Mouse (Mus musculus) T-helper 2 cell (primary cell): Measurements from ENCODE around the gene Bcl2.
"Not testable (repeated sequence)": the region's sequence is repeated elsewhere in the genome, so short reads cannot be mapped to it uniquely, and the experiment has no call there.

Experiments used
- in situ Hi-C: fragments of 300-600 bp; cut with MboI, MseI; formaldehyde crosslinking; loops from one replicate; pipeline ENCODE4 v1.15.1; 2025; ENCODE audit warnings: high pct_unique_total_duplicates

Bcl2 gene

GRCm38 (mm10) chr1:106713621-106714529 is at the start of gene Bcl2:
Gene Bcl2 (minus strand): TSS chr1:106714274.
- in situ Hi-C loops, result loop anchor here (5.0 kb wide), 2 partner anchors 97 to 287 kb away; no protein-coding TSS in a partner anchor

- in situ Hi-C loops, result no loop called here
Measured at GRCm38 (mm10) chr1:106760750-106761149, 46.7 kb upstream of the Bcl2 start.

GRCm38 (mm10) chr1:106759572-106760435 is 45.7 kb upstream of the Bcl2 start, which contains the start of gene Kdsr:
Gene Kdsr (minus strand): TSS chr1:106759727.
- in situ Hi-C loops, result no loop called here

GRCm38 (mm10) chr1:106758734-106759571 is 44.9 kb upstream of the Bcl2 start:
- in situ Hi-C loops, result no loop called here

- in situ Hi-C loops, result no loop called here
Measured at GRCm38 (mm10) chr1:106756633-106757032, 42.6 kb upstream of the Bcl2 start.

GRCm38 (mm10) chr1:106752013-106752412 is 37.9 kb upstream of the Bcl2 start:
- in situ Hi-C loops, result no loop called here

- in situ Hi-C loops, result no loop called here
Measured at GRCm38 (mm10) chr1:106750656-106751055, 36.6 kb upstream of the Bcl2 start.

- in situ Hi-C loops, result loop anchor here (5.0 to 25.0 kb wide), 2 partner anchors 236 to 581 kb away; no protein-coding TSS in a partner anchor
Measured at GRCm38 (mm10) chr1:106748555-106749315, 34.7 kb upstream of the Bcl2 start.

GRCm38 (mm10) chr1:106742980-106743379 is 28.9 kb upstream of the Bcl2 start:
- in situ Hi-C loops, result loop anchor here (5.0 to 25.0 kb wide), 2 partner anchors 231 to 321 kb away; no protein-coding TSS in a partner anchor

GRCm38 (mm10) chr1:106740735-106741134 is 26.7 kb upstream of the Bcl2 start:
- in situ Hi-C loops, result loop anchor here (5.0 to 25.0 kb wide), 2 partner anchors 228 to 318 kb away; no protein-coding TSS in a partner anchor

GRCm38 (mm10) chr1:106739810-106740209 is 25.7 kb upstream of the Bcl2 start:
- in situ Hi-C loops, result loop anchor here (5.0 to 25.0 kb wide), 3 partner anchors 147 to 318 kb away; no protein-coding TSS in a partner anchor

GRCm38 (mm10) chr1:106738092-106738491 is 24.0 kb upstream of the Bcl2 start:
- in situ Hi-C loops, result loop anchor here (5.0 to 25.0 kb wide), 2 partner anchors 149 to 226 kb away; no protein-coding TSS in a partner anchor

GRCm38 (mm10) chr1:106736211-106736610 is 22.1 kb upstream of the Bcl2 start:
- in situ Hi-C loops, result loop anchor here (5.0 to 25.0 kb wide), 2 partner anchors 151 to 224 kb away; no protein-coding TSS in a partner anchor

GRCm38 (mm10) chr1:106735586-106735985 is 21.5 kb upstream of the Bcl2 start:
- in situ Hi-C loops, result loop anchor here (5.0 to 25.0 kb wide), 2 partner anchors 152 to 223 kb away; no protein-coding TSS in a partner anchor

- in situ Hi-C loops, result no loop called here
Measured at GRCm38 (mm10) chr1:106722061-106722460, 8.0 kb upstream of the Bcl2 start.

GRCm38 (mm10) chr1:106717736-106718135 is 3.7 kb upstream of the Bcl2 start:
- in situ Hi-C loops, result not testable (repeated sequence)

- in situ Hi-C loops, result no loop called here
Measured at GRCm38 (mm10) chr1:106717071-106717601, 3.1 kb upstream of the Bcl2 start.

- in situ Hi-C loops, result no loop called here
Measured at GRCm38 (mm10) chr1:106716141-106716540, 2.1 kb upstream of the Bcl2 start.
